Mouse (Mus musculus) heart, postnatal 0 days (tissue): ENCODE data around the gene Nr4a2. TPM values are rescaled to one million over a fixed set of nuclear protein-coding genes. Genes with fewer than 3 reads are reported as not detected.

Source experiments
- ATAC-seq: fragments of 200-750 bp; cut with Nextera tagmentation; 2 replicates; pipeline ENCODE4 v1.8.0; 2017; ENCODE audit warnings: low read depth, moderate number of reproducible peaks, moderate library complexity; ENCODE audit not compliant: insufficient read depth
- DNase-seq: peaks from one replicate; pipeline ENCODE4 v3.0.0-alpha.2; 2016; ENCODE audit warnings: low spot score
- H3K27ac ChIP-seq: fragments of 300-500 bp; sonication (generic); 2 replicates; pipeline ENCODE4 v1.5.1; 2014; ENCODE audit warnings: low read depth, mild to moderate bottlenecking
- H3K27me3 ChIP-seq: fragments of 300-500 bp; sonication (generic); 2 replicates; pipeline ENCODE4 v1.6.1; 2014; ENCODE audit warnings: low read length, mixed read lengths; ENCODE audit not compliant: control insufficient read depth, insufficient read depth
- H3K36me3 ChIP-seq: fragments of 300-500 bp; sonication (generic); replicated peaks from 2 replicates; pipeline ENCODE4 v1.6.1; 2014; ENCODE audit warnings: low read length, mixed read lengths; ENCODE audit not compliant: control insufficient read depth, insufficient read depth
- H3K4me1 ChIP-seq: fragments of 300-500 bp; sonication (generic); 2 replicates; pipeline ENCODE4 v1.6.1; 2014; ENCODE audit warnings: antibody characterized with exemption; ENCODE audit not compliant: control insufficient read depth, insufficient read depth
- H3K4me2 ChIP-seq: fragments of 300-500 bp; sonication (generic); 2 replicates; pipeline ENCODE4 v1.6.1; 2014; ENCODE audit warnings: low read depth, mild to moderate bottlenecking, low read length, moderate library complexity
- H3K4me3 ChIP-seq: fragments of 300-500 bp; sonication (generic); 2 replicates; pipeline ENCODE4 v1.5.1; 2014; ENCODE audit warnings: low read depth, low read length
- H3K9ac ChIP-seq: fragments of 300-500 bp; sonication (generic); replicated peaks from 2 replicates; pipeline ENCODE4 v1.6.1; 2014; ENCODE audit warnings: low read depth, low read length, mixed read lengths
- H3K9me3 ChIP-seq: fragments of 300-500 bp; sonication (generic); replicated peaks from 2 replicates; pipeline ENCODE4 v1.6.1; 2016; ENCODE audit warnings: low read length; ENCODE audit not compliant: control insufficient read depth
- CTCF ChIP-seq: IDR thresholded peaks from 2 replicates; pipeline ENCODE4 v1.5.1; 2016; ENCODE audit warnings: antibody characterized with exemption, control low read depth, low read depth
- EP300 ChIP-seq: IDR thresholded peaks from 2 replicates; pipeline ENCODE4 v1.6.1; 2016; ENCODE audit warnings: antibody characterized with exemption, low read depth
- WGBS: fragments of 180-500 bp; shearing (Covaris S2); extraction: QIAGEN DNeasy Blood & Tissue Kit; methylation state at CpG from one replicate; pipeline ENCODE4 v1.1.7; 2014; 5-methylcytosine and 5-hydroxymethylcytosine counted together
- polyA plus RNA-seq: library from polyadenylated mRNA; unstranded; fragments of >200 nt; fragmentation: Nextera tagmentation; extraction: Ambion mirVana; gene quantifications from 2 replicates; pipeline ENCODE4 v1.2.1, GENCODE M21; 2015
- total RNA-seq: library from RNA; depleted of rRNA; stranded (reverse); fragments of >200 nt; gene quantifications from 2 replicates; pipeline ENCODE4 v1.2.3, GENCODE M21; 2014; ENCODE audit warnings: low replicate concordance

Gene Nr4a2
- total and polyA plus RNA-seq, 2 experiments from 2014 or later = 0.34 to 1.2 TPM

DNA sequence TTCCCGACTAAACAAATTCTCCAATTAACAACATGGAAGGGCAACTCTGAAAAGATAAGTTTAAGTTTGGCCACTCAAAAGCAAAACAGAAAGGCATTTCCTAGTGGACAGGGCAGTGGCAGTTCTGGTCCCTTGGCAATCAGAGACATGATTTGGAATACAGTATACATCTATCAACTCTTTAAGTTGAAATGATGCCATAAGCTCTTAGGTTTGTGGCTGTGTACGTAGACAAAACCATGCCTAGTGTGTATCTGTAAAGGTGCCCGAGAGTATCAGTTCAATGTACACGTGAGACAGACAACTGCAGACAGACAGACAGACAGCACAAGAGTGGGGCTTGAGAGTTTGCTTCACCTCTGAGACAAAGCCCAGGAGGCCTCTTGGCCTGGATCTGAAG lies 2.7 kb downstream of the Nr4a2 start:
- DNase-seq (no peak), ATAC-seq (no peak)
- Histone ChIP-seq H3K27me3 (no peaks in the 10 kb centered on the region), H3K9me3 (no peaks in the 10 kb centered on the region), H3K9ac (no peak overlapping the region), H3K4me1 (0 out of 2 replicates have a peak, but pooled peaks cover 5% of the 10 kb centered on the region), H3K4me3 (no peak overlapping the region), H3K27ac (no peak overlapping the region), H3K4me2 (no peak overlapping the region), H3K36me3 (no peaks in the 10 kb centered on the region)
- 61% methylated on average over 4 of the region's 4 CpGs for WGBS
- TF ChIP-seq EP300 (no peak), CTCF (no peak)

GRCm38 (mm10) chr2:57117201-57117951 lies 6.4 kb downstream of the Nr4a2 start:
- H3K36me3 ChIP-seq = no peaks in the 10 kb centered on the region
- DNase-seq (peak; percentile 90), ATAC-seq (peak; percentile 62)
- H3K4me3 ChIP-seq = peak overlapping the region; percentile 79
- peak; percentile 64 for TF ChIP-seq CTCF
- no peak for TF ChIP-seq EP300
- H3K27ac ChIP-seq = peak overlapping the region; percentile 96
- peak overlapping the region; percentile 95 for H3K4me2 ChIP-seq
- peak overlapping the region; percentile 78 for H3K9ac ChIP-seq
- WGBS = 2% methylated on average over 11 of the region's 13 CpGs
- H3K27me3 ChIP-seq = peaks cover 17% of the 10 kb centered on the region
- peaks cover 6% of the 10 kb centered on the region; the same call in 1 of the 2 replicates for H3K4me1 ChIP-seq
- H3K9me3 ChIP-seq = no peaks in the 10 kb centered on the region

GRCm38 (mm10) chr2:57116366-57117200 lies 7.2 kb downstream of the Nr4a2 start:
- H3K36me3 ChIP-seq = no peaks in the 10 kb centered on the region
- peak overlapping the region; percentile 96 for H3K27ac ChIP-seq
- peaks cover 25% of the 10 kb centered on the region for H3K27me3 ChIP-seq
- peaks cover 6% of the 10 kb centered on the region; the same call in 1 of the 2 replicates for H3K4me1 ChIP-seq
- peak overlapping the region; percentile 78 for H3K9ac ChIP-seq
- TF ChIP-seq CTCF (no peak), EP300 (peak; percentile 66)
- no peaks in the 10 kb centered on the region for H3K9me3 ChIP-seq
- DNase-seq (peak; percentile 92), ATAC-seq (peak; percentile 82)
- H3K4me3 ChIP-seq = peak overlapping the region; percentile 79
- peak overlapping the region; percentile 95 for H3K4me2 ChIP-seq
- under 1% methylated on average over 46 of the region's 47 CpGs for WGBS

DNA sequence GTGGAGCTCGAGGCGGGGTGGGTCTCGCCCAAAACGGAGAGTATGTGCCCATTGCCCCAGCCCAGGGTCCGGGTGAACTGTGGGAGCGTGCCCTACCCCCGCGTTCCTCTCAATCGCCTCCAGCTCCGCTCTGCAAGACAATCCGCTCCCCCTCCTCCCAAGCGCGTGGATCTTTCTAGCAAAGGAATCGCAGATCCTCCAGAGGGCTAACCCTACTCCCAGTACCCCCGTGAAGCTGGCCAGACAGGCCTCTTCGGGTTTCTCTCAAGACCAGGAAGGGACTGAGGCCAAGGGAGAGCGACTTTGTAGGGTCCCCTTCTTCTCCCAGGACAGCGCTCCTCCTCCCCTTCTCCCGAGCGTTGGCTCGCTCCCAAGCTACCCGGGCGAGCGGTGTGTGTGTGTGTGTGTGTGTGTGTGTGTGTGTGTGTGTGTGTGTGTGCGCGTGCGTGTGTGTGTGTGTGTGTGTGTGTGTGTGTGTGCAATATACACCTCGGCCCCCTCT lies 7.9 kb downstream of the Nr4a2 start:
- Histone ChIP-seq H3K27ac (peak overlapping the region; percentile 96), H3K27me3 (peaks cover 32% of the 10 kb centered on the region), H3K9ac (peak overlapping the region; percentile 78), H3K36me3 (no peaks in the 10 kb centered on the region), H3K4me1 (peaks cover 6% of the 10 kb centered on the region; the same call in 1 of the 2 replicates), H3K4me3 (peak overlapping the region; percentile 79), H3K9me3 (no peaks in the 10 kb centered on the region), H3K4me2 (peak overlapping the region; percentile 95)
- under 1% methylated on average over 21 of the region's 28 CpGs for WGBS
- ATAC-seq (peak; percentile 2; the same call in 1 of the 2 replicates), DNase-seq (peak; percentile 13)
- no peak for TF ChIP-seq CTCF
- TF ChIP-seq EP300 = no peak

DNA sequence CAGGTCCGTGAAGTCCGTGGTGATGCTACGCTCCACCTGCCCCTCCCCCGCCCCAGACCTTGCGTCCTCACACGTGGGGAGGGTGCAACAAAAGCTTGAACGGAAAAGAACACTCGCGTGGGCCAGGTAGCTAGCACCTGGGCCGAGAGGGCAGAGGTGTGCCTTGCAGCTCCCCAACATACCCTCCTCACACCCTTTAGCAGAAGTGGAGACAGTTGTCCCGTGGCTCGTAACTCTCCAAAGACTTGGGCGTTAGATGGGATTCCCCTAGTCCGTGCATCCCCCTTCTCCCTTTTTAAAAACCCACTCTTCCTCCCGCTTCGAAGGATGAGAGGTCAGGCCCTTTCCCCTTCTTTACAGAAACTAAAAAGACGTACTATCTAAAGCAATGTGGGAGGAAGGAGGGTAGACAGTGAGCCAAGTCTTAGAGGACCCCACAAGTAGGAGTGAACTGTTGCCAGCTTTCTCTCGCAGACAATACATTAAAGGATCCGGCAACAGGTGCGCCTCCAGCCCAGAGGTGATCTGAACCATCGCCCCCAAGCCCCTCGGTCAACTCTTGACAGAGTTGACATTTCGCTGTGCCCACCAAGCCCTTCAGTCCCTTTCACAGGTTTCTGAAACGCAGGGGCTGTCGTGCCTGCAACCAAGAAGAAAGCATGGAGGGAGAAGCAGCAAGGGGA lies 8.5 kb downstream of the Nr4a2 start:
- peaks cover 38% of the 10 kb centered on the region for H3K27me3 ChIP-seq
- H3K27ac ChIP-seq = peak overlapping the region; percentile 96
- no peak for TF ChIP-seq CTCF
- no peak for TF ChIP-seq EP300
- H3K4me1 ChIP-seq = peaks cover 6% of the 10 kb centered on the region; the same call in 1 of the 2 replicates
- peak; percentile 18 for DNase-seq
- peak overlapping the region; percentile 95 for H3K4me2 ChIP-seq
- WGBS = 2% methylated on average over 25 of the region's 25 CpGs
- H3K9me3 ChIP-seq = no peaks in the 10 kb centered on the region
- H3K4me3 ChIP-seq = peak overlapping the region; percentile 79
- peak overlapping the region; percentile 78 for H3K9ac ChIP-seq
- no peaks in the 10 kb centered on the region for H3K36me3 ChIP-seq
- ATAC-seq = no peak
